Mouse (Mus musculus) Patski (cell line): ENCODE results near the gene Dtnbp1. TPM values are rescaled to one million over a fixed set of nuclear protein-coding genes. Genes with fewer than 3 reads are reported as not detected.

Source experiments
- ATAC-seq: fragments of 100-300 bp; one replicate; pipeline ENCODE4 v1.8.0; 2021
- CTCF ChIA-PET: fragments of 350-600 bp; sonication (Branson Sonifier 250); formaldehyde crosslinking; loops from one replicate; lab custom pipeline; 2022; ENCODE audit warnings: inconsistent platforms; lab: Charles Lee
- POLR2A ChIA-PET: fragments of 350-600 bp; sonication (Branson Sonifier 250); formaldehyde crosslinking; loops from one replicate; lab custom pipeline; 2022; ENCODE audit warnings: antibody characterized with exemption, inconsistent platforms; lab: Charles Lee
- DNase-seq: peaks from one replicate; pipeline ENCODE4 v3.0.0-alpha.2; 2011; ENCODE audit warnings: low read depth, low spot score
- H3K27me3 ChIP-seq: fragments of 371-371 bp; one replicate; pipeline ENCODE4 v1.5.1; 2021
- CTCF ChIP-seq: fragments of 100-300 bp; IDR thresholded peaks from one replicate; pipeline ENCODE4 v1.5.1; 2021
- in situ Hi-C: fragments of 300-500 bp; cut with MboI; formaldehyde crosslinking; loops from 3 replicates; pipeline ENCODE4 v1.11.1; 2018; ENCODE audit warnings: low pct_unique_long_range_greater_than_20kb, mixed read lengths
- polyA plus RNA-seq: library from polyadenylated mRNA; unstranded; gene quantifications from one replicate; pipeline ENCODE4 v1.2.3, GENCODE M21; 2021

Gene Dtnbp1
- polyA plus RNA-seq, 1 experiment from 2014 or later: 155 TPM

DNA sequence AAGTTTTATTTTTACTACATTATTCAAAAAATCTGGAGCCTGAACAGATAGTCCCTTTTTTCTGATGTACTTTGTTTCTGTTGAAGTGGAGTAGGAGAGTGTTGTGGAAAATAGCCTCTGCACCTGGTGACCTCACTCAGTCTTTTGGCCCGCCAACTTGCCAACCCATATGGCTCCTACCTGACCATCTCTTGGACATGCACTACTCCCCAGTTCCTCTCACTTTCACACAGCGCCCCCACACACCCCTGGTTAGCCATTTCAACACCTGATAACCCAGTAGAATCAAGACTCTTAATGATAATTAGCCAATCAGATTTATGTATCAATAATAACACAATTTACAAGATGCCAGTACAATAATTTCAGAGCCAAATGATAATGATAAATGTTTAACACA, 115.7 kb downstream of the Dtnbp1 start:
- POLR2A ChIA-PET: no interaction called here
- no peak for DNase-seq
- no peaks in the 10 kb centered on the region for H3K27me3 ChIP-seq
- no peak for ATAC-seq
- CTCF ChIA-PET: no interaction called here
- no peak for TF ChIP-seq CTCF
- in situ Hi-C loops: no loop called here

DNA sequence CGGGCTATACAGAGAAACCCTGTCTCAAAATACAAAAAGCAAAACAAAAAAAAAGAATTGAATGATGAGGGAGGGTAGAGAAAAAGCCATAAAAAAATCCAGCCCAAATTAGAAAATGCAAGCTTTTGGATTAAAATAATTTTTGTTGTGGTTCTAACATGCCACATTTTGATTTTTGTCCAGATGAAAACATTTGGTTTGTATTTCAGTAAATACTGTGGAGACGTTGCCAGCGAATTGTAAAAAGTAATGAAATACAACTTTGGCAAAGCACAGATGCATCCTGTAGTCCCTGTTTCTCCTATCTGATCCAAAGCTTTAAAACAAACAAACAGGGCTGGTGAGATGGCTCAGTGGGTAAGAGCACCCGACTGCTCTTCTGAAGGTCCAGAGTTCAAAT, 120.9 kb downstream of the Dtnbp1 start:
- DNase-seq: no peak
- POLR2A ChIA-PET: interaction anchor here (0.6 kb wide), 2 partner anchors 14 to 27 kb away, joined by 3 read pairs; no protein-coding TSS in a partner anchor
- no peak for TF ChIP-seq CTCF
- ATAC-seq: no peak
- H3K27me3 ChIP-seq: no peaks in the 10 kb centered on the region
- in situ Hi-C loops: no loop called here
- CTCF ChIA-PET: no interaction called here

DNA sequence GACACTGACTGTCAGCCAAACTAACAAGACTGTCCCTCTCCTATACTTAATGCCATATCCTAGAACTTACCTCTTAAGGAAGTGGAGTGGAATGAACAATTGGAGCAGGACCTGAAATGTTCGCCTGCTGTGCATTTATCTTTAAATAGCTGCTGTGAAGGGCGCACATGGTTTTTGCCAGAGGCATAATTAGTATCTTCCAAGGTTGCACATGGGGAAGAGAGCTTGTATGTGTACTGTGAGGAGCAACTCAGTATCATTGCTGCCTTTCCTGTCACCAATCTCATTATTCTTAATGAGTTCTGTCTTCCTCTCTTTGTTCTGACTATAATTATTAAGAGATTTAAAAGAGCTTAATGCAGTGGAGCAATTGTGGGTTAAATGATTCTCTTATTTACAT, 125.1 kb downstream of the Dtnbp1 start:
- TF ChIP-seq CTCF: no peak
- DNase-seq: no peak
- H3K27me3 ChIP-seq: no peaks in the 10 kb centered on the region
- in situ Hi-C loops: no loop called here
- ChIA-PET CTCF (interaction anchor here (1.2 kb wide), 1 partner anchor 11 kb away, joined by 3 read pairs; no protein-coding TSS in a partner anchor), POLR2A (no interaction called here)
- ATAC-seq: no peak

Other genes with a start within 250 kb of the Dtnbp1 start
- gene Gm9817, start 76.5 kb upstream of the Dtnbp1 start, polyA plus RNA-seq: not detected